Mouse (Mus musculus) myocyte (in vitro differentiated cells): ENCODE data around the gene Ppdpf. TPM values are rescaled to one million over a fixed set of nuclear protein-coding genes. Genes with fewer than 3 reads are reported as not detected.

Source experiments
- H3K27me3 ChIP-seq: one replicate; pipeline ENCODE4 v1.6.1; 2011; ENCODE audit not compliant: control insufficient read depth, insufficient read depth, insufficient read length
- H3K36me3 ChIP-seq: one replicate; pipeline ENCODE4 v1.6.1; 2011; ENCODE audit not compliant: control insufficient read depth, insufficient read depth
- H3K4me2 ChIP-seq: one replicate; pipeline ENCODE4 v1.6.1; 2011; ENCODE audit warnings: low read depth, control low read depth
- H3K4me3 ChIP-seq: one replicate; pipeline ENCODE4 v1.5.1; 2011; ENCODE audit warnings: mild to moderate bottlenecking, control low read depth, moderate library complexity
- H3K79me2 ChIP-seq: one replicate; pipeline ENCODE4 v1.6.1; 2011; ENCODE audit not compliant: control insufficient read depth, insufficient read depth
- H3ac ChIP-seq: one replicate; pipeline ENCODE4 v1.6.1; 2011; ENCODE audit not compliant: control insufficient read depth, insufficient read length
- CEBPB ChIP-seq: IDR thresholded peaks from 2 replicates; pipeline ENCODE4 v1.6.1; 2011; ENCODE audit warnings: mild to moderate bottlenecking, moderate library complexity; ENCODE audit not compliant: poor library complexity, insufficient read depth, severe bottlenecking
- E2F4 ChIP-seq: IDR thresholded peaks from one replicate; pipeline ENCODE4 v1.6.1; 2011; ENCODE audit warnings: mild to moderate bottlenecking, control low read depth, moderate library complexity; ENCODE audit not compliant: insufficient read depth
- MAX ChIP-seq: IDR thresholded peaks from one replicate; pipeline ENCODE4 v1.6.1; 2011; ENCODE audit warnings: low read depth, mild to moderate bottlenecking, control low read depth
- MYOD1 ChIP-seq, 3 experiments: IDR thresholded peaks; one replicate each; pipeline ENCODE4 v1.6.1; 2011; ENCODE audit warnings: control low read depth in 2 of 3, low read depth in 2 of 3, mild to moderate bottlenecking in 2 of 3, moderate library complexity in 1 of 3; ENCODE audit not compliant: insufficient read length in 2 of 3, control insufficient read depth in 1 of 3
- MYOG ChIP-seq, 3 experiments: IDR thresholded peaks; one replicate each; pipeline ENCODE4 v1.6.1; 2011; ENCODE audit warnings: control low read depth in 2 of 3, low read depth in 2 of 3, mild to moderate bottlenecking in 2 of 3; ENCODE audit not compliant: insufficient read length in 2 of 3, control insufficient read depth in 1 of 3, insufficient read depth in 1 of 3
- POLR2A ChIP-seq: IDR thresholded peaks from one replicate; pipeline ENCODE4 v1.6.1; 2011; ENCODE audit warnings: low read depth, mild to moderate bottlenecking, control low read depth, moderate library complexity; ENCODE audit not compliant: insufficient read length
- POLR2AphosphoS2 ChIP-seq: IDR thresholded peaks from one replicate; pipeline ENCODE4 v1.6.1; 2011; ENCODE audit warnings: low read depth, control low read depth; ENCODE audit not compliant: insufficient read length
- REST ChIP-seq: IDR thresholded peaks from one replicate; pipeline ENCODE4 v1.6.1; 2011; ENCODE audit warnings: mild to moderate bottlenecking, control low read depth, moderate library complexity; ENCODE audit not compliant: insufficient read depth, insufficient read length
- SRF ChIP-seq: IDR thresholded peaks from one replicate; pipeline ENCODE4 v1.6.1; 2011; ENCODE audit warnings: low read depth; ENCODE audit not compliant: control insufficient read depth, insufficient read length
- TCF12 ChIP-seq: IDR thresholded peaks from one replicate; pipeline ENCODE4 v1.6.1; 2011; ENCODE audit warnings: mild to moderate bottlenecking, control low read depth; ENCODE audit not compliant: poor library complexity, insufficient read depth, severe bottlenecking
- TCF3 ChIP-seq: IDR thresholded peaks from one replicate; pipeline ENCODE4 v1.6.1; 2011; ENCODE audit warnings: low read depth, control low read depth; ENCODE audit not compliant: insufficient read length
- USF1 ChIP-seq: IDR thresholded peaks from one replicate; pipeline ENCODE4 v1.6.1; 2011; ENCODE audit warnings: low read depth, mild to moderate bottlenecking, control low read depth, moderate library complexity
- polyA plus RNA-seq: library from polyadenylated mRNA; unstranded; fragments of >200 nt; fragmentation: generic; extraction: Trizol; gene quantifications from one replicate; pipeline ENCODE4 v1.2.1, GENCODE M21; 2012; ENCODE audit warnings: missing spikeins

Gene Ppdpf
- polyA plus RNA-seq, 1 experiment, result 43.4 TPM

DNA sequence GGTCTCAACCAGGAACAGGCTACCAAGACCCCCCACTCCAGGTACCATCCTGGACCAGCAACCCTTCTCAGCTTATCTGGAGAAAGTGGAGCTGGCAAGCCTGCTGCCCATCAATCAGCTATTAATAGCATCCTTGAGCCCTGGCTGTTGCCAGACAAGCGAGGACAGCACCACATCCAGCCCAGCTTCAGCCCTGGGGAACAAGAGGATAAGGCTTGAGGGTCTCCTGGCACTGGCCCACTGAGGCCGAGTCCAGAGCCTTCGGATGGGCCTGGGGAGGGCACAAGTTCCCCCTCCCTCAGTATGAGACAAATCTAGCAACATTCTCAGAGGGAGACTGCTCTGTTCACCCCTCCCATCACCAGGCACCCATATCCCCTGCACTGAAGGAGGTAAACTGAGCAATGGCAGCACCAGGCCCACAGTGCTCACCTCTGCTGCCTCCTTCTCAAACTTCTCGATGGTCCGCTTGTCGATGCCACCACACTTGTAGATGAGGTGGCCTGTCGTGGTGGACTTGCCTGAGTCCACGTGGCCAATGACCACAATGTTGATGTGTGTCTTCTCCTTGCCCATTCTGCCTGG is 32.1 kb upstream of the Ppdpf start:
- no peak overlapping the region for H3ac ChIP-seq
- no peak for TF ChIP-seq MYOG (IDR thresholded peaks at IDR 0.05; ENCODE audit: control insufficient read depth in 1 of 3, insufficient read depth in 1 of 3, insufficient read length in 2 of 3, low read depth in 2 of 3)
- TF ChIP-seq MAX, result no peak
- no peak for TF ChIP-seq POLR2A
- no peak for TF ChIP-seq MYOD1 (IDR thresholded peaks at IDR 0.05; ENCODE audit: control insufficient read depth in 1 of 3, insufficient read length in 2 of 3, low read depth in 2 of 3)
- TF ChIP-seq REST, result no peak
- TF ChIP-seq SRF, result no peak
- TF ChIP-seq TCF12, result no peak
- no peak for TF ChIP-seq CEBPB
- TF ChIP-seq E2F4, result no peak
- TF ChIP-seq TCF3, result no peak
- TF ChIP-seq POLR2AphosphoS2, result no peak
- H3K4me3 ChIP-seq, result no peak overlapping the region
- H3K27me3 ChIP-seq, result peaks cover 48% of the 10 kb centered on the region
- H3K79me2 ChIP-seq, result no peaks in the 10 kb centered on the region
- no peaks in the 10 kb centered on the region for H3K36me3 ChIP-seq
- H3K4me2 ChIP-seq, result no peak overlapping the region

DNA sequence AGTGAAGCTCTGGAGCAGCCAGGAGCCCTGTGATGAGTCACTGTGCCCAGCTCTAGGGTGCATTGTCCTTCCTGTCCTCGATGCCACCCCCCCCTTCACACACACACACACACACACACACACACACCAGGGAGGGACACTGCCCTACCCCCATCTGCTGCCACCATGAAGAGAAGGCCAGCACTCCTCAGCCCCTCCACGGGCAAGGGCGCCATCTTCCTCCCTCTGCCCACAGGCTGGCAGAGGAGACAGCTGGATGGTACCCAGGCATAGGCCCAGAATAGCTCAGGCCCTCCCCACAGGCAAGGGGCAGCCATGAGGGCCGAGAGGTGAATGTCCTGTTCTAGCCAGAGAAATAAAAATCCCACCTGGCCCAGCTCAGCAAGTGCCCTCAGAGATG is 31.2 kb upstream of the Ppdpf start:
- H3K4me3 ChIP-seq, result no peak overlapping the region

DNA sequence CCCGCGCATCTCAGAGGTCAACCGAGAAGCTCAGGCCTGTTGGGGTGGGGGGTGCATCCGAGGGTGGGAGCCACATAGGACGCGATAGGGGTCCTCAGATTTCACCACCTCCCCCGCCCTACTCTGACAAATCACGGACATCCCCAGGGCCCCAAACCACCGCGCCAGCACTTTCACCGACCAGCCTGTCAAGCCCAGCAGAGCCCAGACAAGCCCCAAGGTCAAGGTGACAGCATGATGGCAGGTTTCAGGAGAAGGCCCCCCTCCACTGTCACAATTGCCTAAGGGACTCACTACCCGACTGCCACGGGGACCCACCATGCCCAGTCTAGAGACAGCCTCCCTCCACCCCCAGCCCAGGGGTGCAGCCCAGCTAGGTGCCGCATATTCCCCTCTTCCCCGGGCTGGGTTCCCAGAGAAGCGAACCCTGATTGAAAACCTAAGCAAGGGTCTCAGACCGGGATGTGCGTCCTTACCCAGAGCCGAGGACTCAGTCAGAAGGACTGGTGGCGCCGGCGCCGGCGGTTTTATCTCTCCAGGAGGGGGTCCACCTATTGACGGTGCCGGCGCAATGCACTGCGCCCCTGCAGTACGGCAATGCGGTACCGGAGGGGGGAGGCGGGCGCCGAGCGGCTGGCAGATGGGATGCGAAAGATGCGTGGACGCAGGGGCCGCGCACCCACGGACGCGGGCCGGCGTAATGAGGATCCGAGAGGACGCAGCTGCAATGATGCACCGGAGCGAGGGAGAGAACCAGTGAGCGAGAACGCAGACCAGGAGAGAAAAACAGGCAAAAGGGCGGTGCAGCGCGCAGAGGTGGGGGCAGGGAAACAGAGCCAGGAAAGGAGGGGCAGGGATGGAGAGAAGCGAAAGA is 30.6 kb upstream of the Ppdpf start, which contains the start of gene Eef1a2:
Eef1a2 (minus strand) TSS at position 767 of the 874 bp plus-strand sequence.
- no peak for TF ChIP-seq TCF3
- no peak for TF ChIP-seq TCF12
- TF ChIP-seq CEBPB, result no peak
- no peak for TF ChIP-seq REST
- TF ChIP-seq POLR2A, result no peak
- TF ChIP-seq E2F4, result no peak
- TF ChIP-seq MAX, result no peak
- no peak for TF ChIP-seq USF1
- TF ChIP-seq SRF, result no peak
- TF ChIP-seq MYOD1 (IDR thresholded peaks at IDR 0.05; ENCODE audit: control insufficient read depth in 1 of 3, insufficient read length in 2 of 3, low read depth in 2 of 3), result no peak
- TF ChIP-seq POLR2AphosphoS2, result no peak
- no peak for TF ChIP-seq MYOG (IDR thresholded peaks at IDR 0.05; ENCODE audit: control insufficient read depth in 1 of 3, insufficient read depth in 1 of 3, insufficient read length in 2 of 3, low read depth in 2 of 3)
- no peaks in the 10 kb centered on the region for H3K36me3 ChIP-seq
- H3ac ChIP-seq, result no peak within 1 kb of the TSS
- H3K4me2 ChIP-seq, result no peak within 1 kb of the TSS
- no peaks in the 10 kb centered on the region for H3K79me2 ChIP-seq
- peaks cover 43% of the 10 kb centered on the region for H3K27me3 ChIP-seq
- H3K4me3 ChIP-seq, result no peak within 1 kb of the TSS

More for the DNA sequence above, 31.2 kb upstream of the Ppdpf start:
- H3K36me3 ChIP-seq, result no peaks in the 10 kb centered on the region
- H3K79me2 ChIP-seq, result no peaks in the 10 kb centered on the region
- TF ChIP-seq SRF (no peak), REST (no peak), TCF3 (no peak)
- H3K4me2 ChIP-seq, result no peak overlapping the region
- peaks cover 43% of the 10 kb centered on the region for H3K27me3 ChIP-seq
- no peak overlapping the region for H3ac ChIP-seq

DNA sequence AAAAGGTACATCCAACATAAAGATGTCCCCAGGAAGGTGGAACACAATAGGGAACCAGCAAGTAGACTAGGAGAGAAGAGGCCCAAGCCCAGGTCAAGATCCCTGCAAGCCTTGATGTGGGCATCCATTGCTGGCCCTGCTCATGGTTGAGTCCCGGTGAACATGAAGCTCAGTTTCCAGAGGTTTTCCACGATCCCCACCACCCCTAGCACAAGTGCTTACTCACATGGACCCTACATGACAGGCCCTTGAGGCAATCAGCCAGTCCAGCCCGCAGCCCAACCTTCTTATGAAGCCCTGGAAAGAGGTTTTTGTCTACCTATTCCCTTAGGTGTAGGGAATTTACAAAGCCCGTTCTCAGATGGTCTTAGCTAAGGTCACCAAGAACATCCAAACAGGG is 29.9 kb upstream of the Ppdpf start:
- Histone ChIP-seq H3K36me3 (no peaks in the 10 kb centered on the region), H3K27me3 (peaks cover 47% of the 10 kb centered on the region), H3K79me2 (no peaks in the 10 kb centered on the region), H3ac (no peak overlapping the region), H3K4me2 (no peak overlapping the region), H3K4me3 (no peak overlapping the region)
- TF ChIP-seq CEBPB (no peak), TCF12 (no peak), SRF (no peak), E2F4 (no peak), USF1 (no peak), MYOD1 (IDR thresholded peaks at IDR 0.05; ENCODE audit: control insufficient read depth in 1 of 3, insufficient read length in 2 of 3, low read depth in 2 of 3) (no peak), POLR2AphosphoS2 (no peak), POLR2A (no peak), MAX (no peak), REST (no peak), MYOG (IDR thresholded peaks at IDR 0.05; ENCODE audit: control insufficient read depth in 1 of 3, insufficient read depth in 1 of 3, insufficient read length in 2 of 3, low read depth in 2 of 3) (no peak), TCF3 (no peak)
